Mouse (Mus musculus) midbrain, embryonic 13.5 days (tissue): ENCODE results near the gene Bcat2. TPM values are rescaled to one million over a fixed set of nuclear protein-coding genes. Genes with fewer than 3 reads are reported as not detected.

Experiments
- ATAC-seq: fragments of 200-750 bp; cut with Nextera tagmentation; 2 replicates; pipeline ENCODE4 v1.8.0; 2017; ENCODE audit warnings: mild to moderate bottlenecking, moderate TSS enrichment, moderate library complexity
- H3K27ac ChIP-seq: fragments of 300-500 bp; sonication (generic); 2 replicates; pipeline ENCODE4 v1.5.1; 2015; ENCODE audit warnings: inconsistent platforms, mild to moderate bottlenecking, moderate library complexity
- H3K27me3 ChIP-seq: fragments of 300-500 bp; sonication (generic); 2 replicates; pipeline ENCODE4 v1.6.1; 2015; ENCODE audit warnings: mild to moderate bottlenecking, inconsistent platforms
- H3K36me3 ChIP-seq: fragments of 300-500 bp; sonication (generic); 2 replicates; pipeline ENCODE4 v1.6.1; 2015; ENCODE audit warnings: mild to moderate bottlenecking, inconsistent platforms
- H3K4me1 ChIP-seq: fragments of 300-500 bp; sonication (generic); replicated peaks from 2 replicates; pipeline ENCODE4 v1.6.1; 2015; ENCODE audit warnings: inconsistent platforms
- H3K4me2 ChIP-seq: fragments of 300-500 bp; sonication (generic); replicated peaks from 2 replicates; pipeline ENCODE4 v1.6.1; 2015; ENCODE audit warnings: moderate library complexity, mild to moderate bottlenecking, inconsistent platforms
- H3K4me3 ChIP-seq: fragments of 300-500 bp; sonication (generic); replicated peaks from 2 replicates; pipeline ENCODE4 v1.5.1; 2015; ENCODE audit warnings: mild to moderate bottlenecking, inconsistent platforms
- H3K9ac ChIP-seq: fragments of 300-500 bp; sonication (generic); replicated peaks from 2 replicates; pipeline ENCODE4 v1.6.1; 2015; ENCODE audit warnings: mild to moderate bottlenecking, inconsistent platforms
- H3K9me3 ChIP-seq: fragments of 300-500 bp; sonication (generic); 2 replicates; pipeline ENCODE4 v1.6.1; 2016; ENCODE audit warnings: mild to moderate bottlenecking, inconsistent platforms
- WGBS: fragments of 180-500 bp; shearing (Covaris S2); methylation state at CpG from one replicate; pipeline ENCODE4 v1.1.7; 2015; 5-methylcytosine and 5-hydroxymethylcytosine counted together
- polyA plus RNA-seq: library from polyadenylated mRNA; unstranded; fragments of >200 nt; fragmentation: Nextera tagmentation; extraction: Ambion mirVana; gene quantifications from 2 replicates; pipeline ENCODE4 v1.2.1, GENCODE M21; 2015

Bcat2 gene
- polyA plus RNA-seq, 1 experiment from 2014 or later, result 20.7 TPM

- Histone ChIP-seq H3K27me3 (no peaks in the 10 kb centered on the region), H3K4me1 (peaks cover 29% of the 10 kb centered on the region), H3K9ac (peak overlapping the region; percentile 26), H3K4me3 (peak overlapping the region; percentile 48), H3K9me3 (no peaks in the 10 kb centered on the region), H3K4me2 (peak overlapping the region; percentile 80), H3K36me3 (no peaks in the 10 kb centered on the region), H3K27ac (peak overlapping the region; percentile 77)
- no peak for ATAC-seq
- 79% methylated on average over 10 of the region's 10 CpGs for WGBS
These were observed 1.1 kb upstream of the Bcat2 start for GRCm38 (mm10) chr7:45568601-45569473.

- H3K27ac ChIP-seq, result no peak overlapping the region
- H3K4me2 ChIP-seq, result no peak overlapping the region
- H3K27me3 ChIP-seq, result no peaks in the 10 kb centered on the region
- H3K9ac ChIP-seq, result no peak overlapping the region
- peaks cover 29% of the 10 kb centered on the region for H3K4me1 ChIP-seq
- H3K36me3 ChIP-seq, result peaks cover 12% of the 10 kb centered on the region
- WGBS, result 67% methylated on average over 1 of the region's 1 CpGs
- no peak for ATAC-seq
- H3K4me3 ChIP-seq, result no peak overlapping the region
- no peaks in the 10 kb centered on the region for H3K9me3 ChIP-seq
These were observed 2.0 kb downstream of the Bcat2 start for GRCm38 (mm10) chr7:45571966-45572365.

GRCm38 (mm10) chr7:45573954-45574353 lies 4.0 kb downstream of the Bcat2 start:
- peaks cover 17% of the 10 kb centered on the region for H3K36me3 ChIP-seq
- WGBS, result 80% methylated on average over 8 of the region's 8 CpGs
- H3K4me3 ChIP-seq, result no peak overlapping the region
- no peaks in the 10 kb centered on the region for H3K9me3 ChIP-seq
- no peak overlapping the region for H3K9ac ChIP-seq
- H3K4me2 ChIP-seq, result no peak overlapping the region
- peaks cover 16% of the 10 kb centered on the region for H3K4me1 ChIP-seq
- no peak for ATAC-seq
- H3K27me3 ChIP-seq, result no peaks in the 10 kb centered on the region
- H3K27ac ChIP-seq, result no peak overlapping the region

GRCm38 (mm10) chr7:45574472-45575379 lies 4.8 kb downstream of the Bcat2 start:
- no peak overlapping the region for H3K4me3 ChIP-seq
- H3K27ac ChIP-seq, result no peak overlapping the region
- H3K27me3 ChIP-seq, result no peaks in the 10 kb centered on the region
- peaks cover 17% of the 10 kb centered on the region for H3K36me3 ChIP-seq
- no peaks in the 10 kb centered on the region for H3K9me3 ChIP-seq
- WGBS, result 86% methylated on average over 15 of the region's 15 CpGs
- no peak overlapping the region for H3K9ac ChIP-seq
- no peak for ATAC-seq
- H3K4me2 ChIP-seq, result no peak overlapping the region
- peaks cover 16% of the 10 kb centered on the region for H3K4me1 ChIP-seq

GRCm38 (mm10) chr7:45585923-45586322 lies 16.0 kb downstream of the Bcat2 start:
- no peaks in the 10 kb centered on the region for H3K27me3 ChIP-seq
- H3K4me2 ChIP-seq, result no peak overlapping the region
- peaks cover 4% of the 10 kb centered on the region for H3K4me1 ChIP-seq
- H3K27ac ChIP-seq, result no peak overlapping the region
- no peak overlapping the region for H3K4me3 ChIP-seq
- no peak overlapping the region for H3K9ac ChIP-seq
- no peak for ATAC-seq
- peaks cover 21% of the 10 kb centered on the region for H3K36me3 ChIP-seq
- H3K9me3 ChIP-seq, result no peaks in the 10 kb centered on the region
- WGBS, result 93% methylated on average over 6 of the region's 6 CpGs

GRCm38 (mm10) chr7:45587631-45588592 lies 18.0 kb downstream of the Bcat2 start:
- H3K27ac ChIP-seq, result no peak overlapping the region
- H3K36me3 ChIP-seq, result peaks cover 21% of the 10 kb centered on the region
- ATAC-seq, result no peak
- no peak overlapping the region for H3K4me3 ChIP-seq
- no peak overlapping the region for H3K9ac ChIP-seq
- H3K4me2 ChIP-seq, result no peak overlapping the region
- H3K4me1 ChIP-seq, result peaks cover 4% of the 10 kb centered on the region
- no peaks in the 10 kb centered on the region for H3K9me3 ChIP-seq
- WGBS, result 94% methylated on average over 23 of the region's 23 CpGs
- H3K27me3 ChIP-seq, result no peaks in the 10 kb centered on the region

GRCm38 (mm10) chr7:45589173-45589572 lies 19.2 kb downstream of the Bcat2 start:
- peak overlapping the region; percentile 83; the same call in 1 of the 2 replicates for H3K27ac ChIP-seq
- ATAC-seq, result peak; percentile 99
- H3K4me2 ChIP-seq, result peak overlapping the region; percentile 59
- no peak overlapping the region; the same call in 1 of the 2 replicates for H3K9ac ChIP-seq
- peak overlapping the region; percentile 41 for H3K4me3 ChIP-seq
- peaks cover 20% of the 10 kb centered on the region for H3K36me3 ChIP-seq
- H3K9me3 ChIP-seq, result no peaks in the 10 kb centered on the region
- 6% methylated on average over 19 of the region's 19 CpGs for WGBS
- no peaks in the 10 kb centered on the region for H3K27me3 ChIP-seq
- peaks cover 4% of the 10 kb centered on the region for H3K4me1 ChIP-seq

GRCm38 (mm10) chr7:45589898-45590297 lies 19.9 kb downstream of the Bcat2 start:
- no peak overlapping the region for H3K9ac ChIP-seq
- H3K4me2 ChIP-seq, result no peak overlapping the region
- no peak overlapping the region for H3K4me3 ChIP-seq
- H3K4me1 ChIP-seq, result peaks cover 4% of the 10 kb centered on the region
- 96% methylated on average over 5 of the region's 5 CpGs for WGBS
- no peaks in the 10 kb centered on the region for H3K27me3 ChIP-seq
- no peaks in the 10 kb centered on the region for H3K9me3 ChIP-seq
- ATAC-seq, result no peak
- H3K36me3 ChIP-seq, result peaks cover 13% of the 10 kb centered on the region
- no peak overlapping the region for H3K27ac ChIP-seq

- H3K4me3 ChIP-seq, result no peak overlapping the region
- no peaks in the 10 kb centered on the region for H3K9me3 ChIP-seq
- 66% methylated on average over 3 of the region's 3 CpGs for WGBS
- H3K9ac ChIP-seq, result no peak overlapping the region
- H3K27me3 ChIP-seq, result 0 out of 2 replicates have a peak, but pooled peaks cover 4% of the 10 kb centered on the region
- H3K4me1 ChIP-seq, result peaks cover 4% of the 10 kb centered on the region
- peaks cover 3% of the 10 kb centered on the region for H3K36me3 ChIP-seq
- no peak overlapping the region for H3K4me2 ChIP-seq
- ATAC-seq, result no peak
- no peak overlapping the region for H3K27ac ChIP-seq
These were observed 20.9 kb downstream of the Bcat2 start for GRCm38 (mm10) chr7:45590874-45591273.

GRCm38 (mm10) chr7:45591880-45592279 lies 21.9 kb downstream of the Bcat2 start:
- peaks cover 4% of the 10 kb centered on the region for H3K4me1 ChIP-seq
- H3K4me3 ChIP-seq, result no peak overlapping the region
- no peak overlapping the region for H3K27ac ChIP-seq
- H3K27me3 ChIP-seq, result 0 out of 2 replicates have a peak, but pooled peaks cover 4% of the 10 kb centered on the region
- 75% methylated on average over 7 of the region's 7 CpGs for WGBS
- no peaks in the 10 kb centered on the region for H3K9me3 ChIP-seq
- no peak overlapping the region for H3K9ac ChIP-seq
- ATAC-seq, result no peak
- no peaks in the 10 kb centered on the region for H3K36me3 ChIP-seq
- H3K4me2 ChIP-seq, result no peak overlapping the region

- H3K27me3 ChIP-seq, result 0 out of 2 replicates have a peak, but pooled peaks cover 4% of the 10 kb centered on the region
- H3K9ac ChIP-seq, result no peak overlapping the region
- no peaks in the 10 kb centered on the region for H3K36me3 ChIP-seq
- ATAC-seq, result no peak
- H3K4me1 ChIP-seq, result peaks cover 4% of the 10 kb centered on the region
- H3K4me3 ChIP-seq, result no peak overlapping the region
- H3K4me2 ChIP-seq, result no peak overlapping the region
- no peaks in the 10 kb centered on the region for H3K9me3 ChIP-seq
- no peak overlapping the region for H3K27ac ChIP-seq
- 24% methylated on average over 10 of the region's 10 CpGs for WGBS
These were observed 23.3 kb downstream of the Bcat2 start for GRCm38 (mm10) chr7:45593118-45593815.
